Mouse (Mus musculus) large intestine, adult 2 months (tissue): ENCODE measurements around the gene Atp13a2. TPM values are rescaled to one million over a fixed set of nuclear protein-coding genes. Genes with fewer than 3 reads are reported as not detected.

Experiments
- DNase-seq: peaks from one replicate; pipeline ENCODE4 v3.0.0-alpha.2; 2012; ENCODE audit warnings: low read depth, low spot score
- WGBS: fragments of 180-500 bp; shearing (Covaris S2); methylation state at CpG from one replicate; pipeline ENCODE4 v1.1.7; 2018; 5-methylcytosine and 5-hydroxymethylcytosine counted together
- polyA plus RNA-seq: library from polyadenylated mRNA; depleted of rRNA; stranded (reverse); fragments of >200 nt; gene quantifications from 2 replicates; pipeline ENCODE4 v1.2.3, GENCODE M21; 2012; rRNA removed

The Atp13a2 gene
- polyA plus RNA-seq, 1 experiment: 31.7 TPM

DNA sequence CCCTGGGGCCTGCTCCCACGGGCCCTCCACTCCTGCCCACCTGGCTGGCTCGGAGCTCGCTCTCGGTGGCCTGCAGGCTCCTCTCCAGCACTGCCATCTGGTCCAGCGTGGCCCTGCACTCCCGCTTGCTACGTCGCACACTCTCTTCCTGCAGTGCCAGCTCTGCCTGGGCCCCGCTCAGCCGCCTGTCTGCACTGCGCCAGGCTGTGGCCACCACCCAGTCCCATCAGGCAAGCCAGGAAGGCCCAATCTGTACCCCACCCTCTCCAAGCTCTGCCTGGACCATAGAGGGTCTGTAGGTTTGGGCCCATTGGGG, 34.9 kb downstream of the Atp13a2 start:
- WGBS: 75% methylated on average over 11 of the region's 11 CpGs

GRCm38 (mm10) chr4:141024052-141024451, 37.4 kb downstream of the Atp13a2 start:
- WGBS: 43% methylated on average over 9 of the region's 9 CpGs
- DNase-seq: no peak

More for the DNA sequence above, 34.9 kb downstream of the Atp13a2 start:
- no peak for DNase-seq

- WGBS: 83% methylated on average over 27 of the region's 27 CpGs
Measured at GRCm38 (mm10) chr4:141024992-141025391, 38.3 kb downstream of the Atp13a2 start.

GRCm38 (mm10) chr4:141030541-141031206, 44.0 kb downstream of the Atp13a2 start:
- WGBS: 89% methylated on average over 18 of the region's 18 CpGs
- DNase-seq: no peak

More at GRCm38 (mm10) chr4:141024992-141025391, 38.3 kb downstream of the Atp13a2 start:
- DNase-seq: no peak

DNA sequence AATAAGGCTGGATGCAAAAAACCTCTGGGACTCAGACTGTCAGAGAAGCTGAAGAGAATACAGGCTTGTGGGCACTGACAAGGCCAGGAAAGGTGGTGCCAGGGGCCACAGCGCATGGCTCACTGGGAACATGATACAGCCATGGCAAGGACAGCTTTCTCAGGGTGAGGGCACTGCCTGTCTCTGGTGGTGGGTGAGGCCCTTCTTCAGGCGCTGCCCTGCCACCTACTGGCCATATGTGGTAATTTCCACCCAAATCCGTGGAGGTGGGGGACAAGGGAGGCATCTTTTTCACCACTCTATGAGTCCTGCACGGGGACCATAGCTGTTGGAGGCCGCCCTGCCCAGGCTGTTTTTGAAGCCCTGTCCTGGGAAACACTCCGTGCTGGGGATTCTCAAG, 45.1 kb downstream of the Atp13a2 start:
- 17% methylated on average over 6 of the region's 6 CpGs for WGBS
- DNase-seq: peak; percentile 25

DNA sequence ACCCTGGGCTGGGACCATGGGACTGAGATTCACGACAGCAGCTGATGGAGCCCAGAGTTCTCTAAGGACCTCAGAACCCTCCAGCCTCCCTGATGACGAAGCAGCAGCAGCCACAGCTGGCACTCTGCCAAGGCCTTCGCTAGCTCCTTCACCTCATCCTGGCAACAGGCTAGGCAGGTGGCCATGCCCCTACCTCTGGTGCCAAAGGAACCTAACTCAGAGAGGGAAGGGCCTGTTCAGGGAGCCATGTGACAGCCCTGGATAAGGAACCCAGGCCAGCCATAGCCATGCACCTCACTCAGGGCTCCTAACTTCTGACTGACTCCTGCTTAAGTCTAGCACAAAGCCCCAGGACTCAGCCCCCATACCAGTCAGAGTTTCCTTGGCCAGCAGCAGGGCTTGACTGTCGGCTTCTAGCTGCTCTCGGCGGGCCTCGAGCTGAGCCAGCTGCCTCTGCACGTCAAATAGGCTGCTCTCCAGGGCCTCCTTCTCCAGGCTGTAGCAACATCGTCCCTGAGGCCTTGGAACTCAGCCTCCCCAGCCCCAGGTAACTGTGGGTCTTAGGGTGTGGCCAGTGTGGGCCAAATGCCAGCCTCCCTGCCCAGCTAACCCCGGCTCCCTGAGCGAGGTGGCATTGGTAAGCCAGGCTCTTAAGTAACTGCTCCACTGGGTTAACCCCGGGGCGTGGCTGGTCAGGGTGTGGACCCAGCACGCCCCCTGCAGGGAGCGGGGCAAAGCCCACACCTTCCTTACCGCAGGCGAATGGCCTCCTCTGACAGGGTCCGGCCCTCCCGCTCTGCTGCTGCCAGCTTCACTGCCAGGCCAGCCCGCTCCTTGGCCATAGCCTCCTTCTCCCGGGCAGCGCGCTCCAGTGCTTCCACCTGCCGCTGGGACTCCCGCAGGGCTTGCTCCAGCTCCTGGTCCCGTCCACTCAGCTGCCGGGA, 47.2 kb downstream of the Atp13a2 start:
- WGBS: 26% methylated on average over 27 of the region's 27 CpGs
- peak; percentile 44 for DNase-seq

DNA sequence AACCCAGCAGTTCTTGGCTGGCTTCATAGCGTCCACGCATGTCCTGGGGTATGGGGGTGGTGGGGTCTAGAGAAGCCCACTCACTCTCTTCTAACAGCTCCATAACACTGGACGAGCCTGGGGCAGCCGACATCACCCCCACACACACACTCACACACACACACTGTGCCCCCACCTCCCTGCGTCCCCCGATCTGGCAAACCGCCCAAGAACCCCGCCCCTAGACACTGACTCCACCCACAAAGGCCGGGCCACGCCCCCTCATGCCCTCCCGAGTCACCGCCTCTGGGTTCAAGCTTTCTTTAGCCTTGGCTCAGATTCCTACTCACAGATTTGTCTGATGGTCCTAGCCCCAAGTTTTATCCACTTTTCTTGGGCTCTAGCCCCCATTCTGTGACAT, 54.4 kb downstream of the Atp13a2 start:
- DNase-seq: no peak
- WGBS: 58% methylated on average over 12 of the region's 12 CpGs

DNA sequence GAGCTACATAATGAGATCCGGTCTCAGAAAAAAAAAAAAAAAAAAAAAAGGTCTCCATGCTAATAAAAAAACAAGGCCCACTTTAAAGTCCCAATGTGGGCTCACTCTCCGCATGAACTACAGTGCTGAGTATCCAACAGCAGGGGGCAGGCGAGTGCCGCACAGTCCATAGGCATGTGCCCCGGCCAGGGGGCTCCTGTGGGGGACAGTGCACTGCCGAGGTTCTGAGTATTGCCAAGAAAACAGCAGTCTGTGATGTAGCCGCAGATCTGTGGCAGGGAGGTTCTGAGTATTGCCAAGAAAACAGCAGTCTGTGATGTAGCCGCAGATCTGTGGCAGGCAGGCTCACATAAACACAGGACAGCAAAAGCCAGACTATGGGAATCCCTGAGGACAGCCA, 58.1 kb downstream of the Atp13a2 start:
- no peak for DNase-seq
- 16% methylated on average over 8 of the region's 8 CpGs for WGBS

DNA sequence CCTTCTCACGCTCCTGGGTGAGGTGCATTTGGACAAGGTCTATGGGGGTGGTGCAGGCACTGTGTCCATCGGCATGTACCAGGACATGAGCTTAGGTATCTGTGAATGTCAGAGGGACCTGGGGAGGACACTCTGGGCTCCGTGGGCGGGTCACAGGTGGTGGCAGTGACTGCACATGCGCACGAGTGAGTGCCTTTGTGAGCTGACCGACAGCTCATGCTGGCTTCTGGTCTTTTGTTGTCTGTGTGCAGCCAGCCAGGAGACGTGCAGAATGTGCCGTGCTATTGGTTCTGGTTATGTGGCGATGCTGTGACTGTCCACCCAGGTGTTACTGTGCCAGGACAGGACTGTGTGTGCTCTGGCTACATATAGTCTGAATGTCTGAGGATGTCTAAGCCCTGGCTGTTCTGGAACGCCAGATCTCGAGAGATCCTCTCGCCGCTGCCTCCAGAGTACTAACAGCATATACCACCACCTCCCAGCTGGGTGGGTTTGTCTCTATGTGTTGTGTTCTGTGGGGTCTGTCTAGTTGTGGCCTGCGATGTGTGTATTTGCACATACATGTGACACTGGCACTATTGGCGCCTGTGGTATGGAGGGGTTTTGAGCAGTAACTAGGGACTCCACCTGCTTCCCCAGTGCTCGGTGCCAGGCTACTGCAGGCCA, 62.3 kb downstream of the Atp13a2 start:
- no peak for DNase-seq
- WGBS: 87% methylated on average over 17 of the region's 17 CpGs

DNA sequence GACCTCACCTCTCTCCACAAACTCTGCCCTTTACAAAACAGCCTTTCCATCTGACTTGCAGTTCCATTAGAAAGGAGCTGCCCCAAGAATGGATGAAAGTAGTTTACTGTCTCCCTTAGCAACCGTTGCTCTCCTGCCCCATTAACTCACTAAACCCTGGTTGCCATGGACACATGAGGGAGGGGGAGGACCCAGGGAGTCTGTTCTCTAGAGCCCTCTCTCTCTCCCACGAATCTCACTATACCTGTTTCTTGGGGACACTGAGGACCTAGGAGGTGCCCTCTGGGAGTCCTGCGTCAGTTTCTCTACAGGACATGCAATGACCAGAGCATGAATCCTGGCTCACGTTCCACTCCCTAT, 62.8 kb downstream of the Atp13a2 start:
- no peak for DNase-seq

GRCm38 (mm10) chr4:141052442-141052841, 65.8 kb downstream of the Atp13a2 start:
- WGBS: 67% methylated on average over 12 of the region's 12 CpGs
- DNase-seq: no peak

More for the DNA sequence above, 62.8 kb downstream of the Atp13a2 start:
- 59% methylated on average over 4 of the region's 4 CpGs for WGBS

GRCm38 (mm10) chr4:141053138-141053537, 66.5 kb downstream of the Atp13a2 start:
- WGBS: 76% methylated on average over 8 of the region's 8 CpGs
- DNase-seq: no peak

GRCm38 (mm10) chr4:141053568-141054161, 67.0 kb downstream of the Atp13a2 start:
- WGBS: 71% methylated on average over 17 of the region's 17 CpGs
- DNase-seq: no peak

Other genes starting within 250 kb of the Atp13a2 start
- not detected in 2 replicates for gene Padi6, start 244.2 kb upstream of the Atp13a2 start, polyA plus RNA-seq
- 0.30 and 0.48 TPM in 2 replicates for gene Padi4, start 212.6 kb upstream of the Atp13a2 start, polyA plus RNA-seq
- gene Padi3, start 176.2 kb upstream of the Atp13a2 start, polyA plus RNA-seq: not detected in 2 replicates
- gene Padi1, start 141.1 kb upstream of the Atp13a2 start, polyA plus RNA-seq: 0.02 and 0.05 TPM in 2 replicates
- gene Padi2, start 80.5 kb upstream of the Atp13a2 start, polyA plus RNA-seq: 2.1 and 2.4 TPM in 2 replicates
- 328 and 371 TPM in 2 replicates for gene Sdhb, start 25.7 kb upstream of the Atp13a2 start, polyA plus RNA-seq
- gene Mfap2, start 23.5 kb downstream of the Atp13a2 start, polyA plus RNA-seq: 10.4 and 10.6 TPM in 2 replicates
- gene Crocc, start 73.7 kb downstream of the Atp13a2 start, polyA plus RNA-seq: 4.3 and 5.5 TPM in 2 replicates
- gene Necap2, start 91.5 kb downstream of the Atp13a2 start, polyA plus RNA-seq: 60.9 and 72.4 TPM in 2 replicates
- gene Spata21, start 101.5 kb downstream of the Atp13a2 start, polyA plus RNA-seq: not detected in 2 replicates
- 46.7 and 49.1 TPM in 2 replicates for gene Szrd1, start 152.9 kb downstream of the Atp13a2 start, polyA plus RNA-seq
- gene Fbxo42, start 161.0 kb downstream of the Atp13a2 start, polyA plus RNA-seq: 10.9 and 17.1 TPM in 2 replicates
- 0.55 and 2.2 TPM in 2 replicates for gene Rsg1, start 227.1 kb downstream of the Atp13a2 start, polyA plus RNA-seq